Mouse (Mus musculus) limb, embryonic 11.5 days (tissue): ENCODE results near the gene Cops9. TPM values are rescaled to one million over a fixed set of nuclear protein-coding genes. Genes with fewer than 3 reads are reported as not detected.

Source experiments
- ATAC-seq: fragments of 200-750 bp; cut with Nextera tagmentation; 2 replicates; pipeline ENCODE4 v1.8.0; 2017; ENCODE audit warnings: low read depth; ENCODE audit not compliant: insufficient number of reproducible peaks, low FRiP score, low TSS enrichment
- DNase-seq: peaks from one replicate; pipeline ENCODE4 v3.0.0-alpha.2; 2015; ENCODE audit warnings: low spot score
- H3K27ac ChIP-seq: fragments of 300-500 bp; sonication (generic); replicated peaks from 2 replicates; pipeline ENCODE4 v1.5.1; 2014; ENCODE audit warnings: low read depth, mild to moderate bottlenecking, low read length
- H3K27me3 ChIP-seq: fragments of 300-500 bp; sonication (generic); 2 replicates; pipeline ENCODE4 v1.6.1; 2014; ENCODE audit warnings: mild to moderate bottlenecking, low read length, mixed read lengths; ENCODE audit not compliant: control insufficient read depth, insufficient read depth
- H3K36me3 ChIP-seq: fragments of 300-500 bp; sonication (generic); 2 replicates; pipeline ENCODE4 v1.6.1; 2014; ENCODE audit warnings: mild to moderate bottlenecking, low read length, moderate library complexity, mixed read lengths; ENCODE audit not compliant: control insufficient read depth, insufficient read depth
- H3K4me1 ChIP-seq: fragments of 300-500 bp; sonication (generic); 2 replicates; pipeline ENCODE4 v1.6.1; 2014; ENCODE audit warnings: low read length, mixed read lengths; ENCODE audit not compliant: control insufficient read depth, insufficient read depth
- H3K4me2 ChIP-seq: fragments of 300-500 bp; sonication (generic); 2 replicates; pipeline ENCODE4 v1.6.1; 2014; ENCODE audit warnings: low read depth, mild to moderate bottlenecking, moderate library complexity; ENCODE audit not compliant: severe bottlenecking
- H3K4me3 ChIP-seq: fragments of 300-500 bp; sonication (generic); 2 replicates; pipeline ENCODE4 v1.5.1; 2014; ENCODE audit warnings: low read depth, low read length
- H3K9ac ChIP-seq: fragments of 300-500 bp; sonication (generic); 2 replicates; pipeline ENCODE4 v1.6.1; 2014; ENCODE audit warnings: mild to moderate bottlenecking, low read length
- H3K9me3 ChIP-seq: fragments of 300-500 bp; sonication (generic); 2 replicates; pipeline ENCODE4 v1.6.1; 2016; ENCODE audit warnings: low read length; ENCODE audit not compliant: control insufficient read depth
- WGBS: fragments of 180-500 bp; shearing (Covaris S2); extraction: QIAGEN DNeasy Blood & Tissue Kit; methylation state at CpG from one replicate; pipeline ENCODE4 v1.1.7; 2014; 5-methylcytosine and 5-hydroxymethylcytosine counted together
- polyA plus RNA-seq: library from polyadenylated mRNA; unstranded; fragments of >200 nt; fragmentation: Nextera tagmentation; extraction: Ambion mirVana; gene quantifications from 2 replicates; pipeline ENCODE4 v1.2.1, GENCODE M21; 2014

Gene Cops9
- polyA plus RNA-seq, 1 experiment from 2014 or later, result 378 TPM

- no peak overlapping the region for H3K27ac ChIP-seq
- no peak overlapping the region for H3K4me2 ChIP-seq
- H3K9ac ChIP-seq, result no peak overlapping the region
- no peak overlapping the region for H3K4me3 ChIP-seq
- H3K27me3 ChIP-seq, result no peaks in the 10 kb centered on the region
- WGBS, result 84% methylated on average over 10 of the region's 10 CpGs
- H3K9me3 ChIP-seq, result no peaks in the 10 kb centered on the region
- H3K4me1 ChIP-seq, result 0 out of 2 replicates have a peak, but pooled peaks cover 3% of the 10 kb centered on the region
- no peaks in the 10 kb centered on the region for H3K36me3 ChIP-seq
- DNase-seq (no peak), ATAC-seq (no peak)
Measured at GRCm38 (mm10) chr1:92675932-92676675, 34.3 kb upstream of the Cops9 start.

DNA sequence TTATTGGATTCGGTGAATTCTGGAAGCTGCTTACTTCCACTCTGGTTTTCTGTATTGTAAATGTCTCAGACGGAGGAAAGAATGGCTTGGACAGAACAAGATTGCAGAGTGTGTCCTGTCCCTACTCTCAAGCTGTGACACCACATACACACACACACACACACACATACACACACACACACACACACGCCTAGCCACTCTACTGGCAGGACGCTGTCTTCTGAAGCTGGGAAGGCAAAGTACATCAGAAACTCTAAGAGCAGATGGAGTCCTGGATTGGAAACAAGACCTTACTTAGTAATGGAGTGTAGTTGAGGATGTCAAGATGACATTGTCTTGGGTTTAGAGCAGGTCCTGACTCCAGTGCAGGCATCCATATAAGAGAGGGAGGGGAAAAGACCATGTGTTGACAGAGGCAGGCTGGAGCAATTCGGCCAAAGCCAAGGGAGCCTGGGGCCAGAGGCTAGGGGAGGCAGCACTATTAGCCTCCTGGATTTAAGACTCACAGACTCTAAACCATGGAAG, 31.5 kb upstream of the Cops9 start:
- Histone ChIP-seq H3K9me3 (no peaks in the 10 kb centered on the region), H3K36me3 (no peaks in the 10 kb centered on the region), H3K4me3 (no peak overlapping the region), H3K4me1 (no peaks in the 10 kb centered on the region), H3K4me2 (no peak overlapping the region), H3K27ac (no peak overlapping the region), H3K9ac (no peak overlapping the region), H3K27me3 (no peaks in the 10 kb centered on the region)
- 85% methylated on average over 5 of the region's 5 CpGs for whole genome bisulfite sequencing
- no peak for ATAC-seq
- DNase-seq, result no peak

DNA sequence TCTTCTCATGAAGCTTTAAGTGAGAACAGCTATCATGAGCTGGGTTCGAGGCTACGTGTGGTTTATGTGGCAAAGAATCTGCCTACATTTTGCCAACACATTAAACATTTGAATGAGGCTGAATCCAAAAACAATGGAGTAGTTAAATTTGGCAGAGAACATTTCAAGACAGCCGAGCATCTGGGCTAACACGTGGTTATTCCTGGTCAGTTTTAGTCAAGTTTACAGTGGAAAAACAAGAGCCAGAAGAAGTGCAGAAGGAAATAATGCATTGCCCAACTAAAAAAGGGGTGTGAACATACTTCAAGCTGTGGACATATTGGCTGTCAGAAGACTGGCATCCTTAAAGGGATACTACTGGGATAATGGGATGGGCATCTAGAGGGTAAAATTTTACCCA, 29.5 kb upstream of the Cops9 start:
- Histone ChIP-seq H3K9ac (no peak overlapping the region), H3K4me2 (no peak overlapping the region), H3K27ac (no peak overlapping the region), H3K4me1 (no peaks in the 10 kb centered on the region), H3K9me3 (no peaks in the 10 kb centered on the region), H3K27me3 (no peaks in the 10 kb centered on the region), H3K36me3 (no peaks in the 10 kb centered on the region), H3K4me3 (no peak overlapping the region)
- ATAC-seq (no peak), DNase-seq (no peak)
- 86% methylated on average over 4 of the region's 4 CpGs for WGBS

GRCm38 (mm10) chr1:92669430-92669829, 27.6 kb upstream of the Cops9 start:
- H3K4me3 ChIP-seq, result no peak overlapping the region
- ATAC-seq, result no peak
- WGBS, result 92% methylated on average over 3 of the region's 3 CpGs

GRCm38 (mm10) chr1:92667106-92667505, 25.3 kb upstream of the Cops9 start:
- Histone ChIP-seq H3K9ac (no peak overlapping the region), H3K4me3 (no peak overlapping the region), H3K9me3 (no peaks in the 10 kb centered on the region), H3K4me1 (no peaks in the 10 kb centered on the region), H3K4me2 (no peak overlapping the region), H3K27me3 (no peaks in the 10 kb centered on the region), H3K27ac (no peak overlapping the region), H3K36me3 (no peaks in the 10 kb centered on the region)
- DNase-seq (no peak), ATAC-seq (no peak)
- WGBS, result 83% methylated on average over 6 of the region's 6 CpGs

More at GRCm38 (mm10) chr1:92669430-92669829, 27.6 kb upstream of the Cops9 start:
- Histone ChIP-seq H3K36me3 (no peaks in the 10 kb centered on the region), H3K27ac (no peak overlapping the region), H3K4me2 (no peak overlapping the region), H3K9ac (no peak overlapping the region), H3K27me3 (no peaks in the 10 kb centered on the region), H3K4me1 (no peaks in the 10 kb centered on the region), H3K9me3 (no peaks in the 10 kb centered on the region)
- no peak for DNase-seq

GRCm38 (mm10) chr1:92659392-92659791, 17.6 kb upstream of the Cops9 start:
- Histone ChIP-seq H3K9ac (no peak overlapping the region), H3K9me3 (no peaks in the 10 kb centered on the region), H3K27ac (no peak overlapping the region), H3K4me1 (no peaks in the 10 kb centered on the region), H3K4me3 (no peak overlapping the region), H3K4me2 (no peak overlapping the region), H3K27me3 (no peaks in the 10 kb centered on the region), H3K36me3 (no peaks in the 10 kb centered on the region)
- WGBS, result 71% methylated on average over 5 of the region's 5 CpGs
- no peak for ATAC-seq
- DNase-seq, result no peak

- H3K9ac ChIP-seq, result no peak overlapping the region
- H3K4me3 ChIP-seq, result no peak overlapping the region
- H3K27me3 ChIP-seq, result no peaks in the 10 kb centered on the region
- ATAC-seq (no peak), DNase-seq (no peak)
- H3K9me3 ChIP-seq, result no peaks in the 10 kb centered on the region
- 64% methylated on average over 11 of the region's 11 CpGs for WGBS
- no peak overlapping the region for H3K27ac ChIP-seq
- no peaks in the 10 kb centered on the region for H3K4me1 ChIP-seq
- H3K36me3 ChIP-seq, result no peaks in the 10 kb centered on the region
- H3K4me2 ChIP-seq, result no peak overlapping the region
Measured at GRCm38 (mm10) chr1:92657025-92657820, 15.4 kb upstream of the Cops9 start.

GRCm38 (mm10) chr1:92654676-92655075, 12.9 kb upstream of the Cops9 start:
- H3K9me3 ChIP-seq, result no peaks in the 10 kb centered on the region
- ATAC-seq (no peak), DNase-seq (no peak)
- no peak overlapping the region for H3K4me2 ChIP-seq
- H3K36me3 ChIP-seq, result no peaks in the 10 kb centered on the region
- H3K27ac ChIP-seq, result no peak overlapping the region
- no peaks in the 10 kb centered on the region for H3K4me1 ChIP-seq
- no peak overlapping the region for H3K4me3 ChIP-seq
- no peaks in the 10 kb centered on the region for H3K27me3 ChIP-seq
- WGBS, result 86% methylated on average over 2 of the region's 2 CpGs
- H3K9ac ChIP-seq, result no peak overlapping the region
